Mouse (Mus musculus): ENCODE results near the gene Vasn.

The Vasn gene

GRCm38 (mm10) chr16:4606431-4607084, 33.2 kb upstream of the Vasn start:
- CTCF ChIA-PET, result interaction anchor here (1.4 to 2.2 kb wide), 2 partner anchors 36 to 61 kb away, joined by 3 to 5 read pairs; no protein-coding TSS in a partner anchor

DNA sequence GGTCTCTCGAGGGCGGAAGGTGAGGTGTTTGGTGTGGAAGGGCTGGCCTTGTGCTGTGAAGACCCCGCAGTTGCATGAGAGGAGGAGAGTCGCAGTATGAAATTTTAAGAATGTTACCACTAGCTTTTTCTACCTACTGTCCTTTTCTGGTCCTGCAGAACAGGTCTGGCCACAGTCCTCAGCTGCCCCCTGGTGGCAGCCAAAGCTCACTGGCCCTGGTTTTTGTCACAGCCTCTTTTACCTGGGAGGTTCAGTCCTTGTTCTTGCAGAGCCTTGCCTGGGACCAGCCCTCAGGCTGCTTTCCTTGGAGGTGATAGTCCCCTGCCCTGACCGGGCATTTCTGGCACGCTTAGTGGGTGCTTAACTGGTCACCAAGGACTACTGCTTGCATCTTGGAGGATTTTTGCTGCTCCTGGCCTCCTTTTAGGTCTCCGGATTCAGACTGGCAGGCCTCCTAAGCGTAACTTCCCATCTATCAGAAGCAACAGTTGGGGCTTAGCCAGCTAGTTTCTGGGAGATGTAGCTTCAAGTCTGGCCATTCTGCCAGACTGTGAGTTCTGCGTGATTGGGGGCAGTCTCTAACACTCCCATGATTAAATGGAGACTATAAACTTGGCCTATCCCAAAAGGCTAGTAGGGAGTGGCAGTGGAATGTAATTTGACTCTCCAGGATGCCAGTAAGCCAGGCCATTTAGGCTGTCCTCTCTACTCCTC, 31.8 kb upstream of the Vasn start:
- CTCF ChIA-PET, result interaction anchor here (0.5 to 2.2 kb wide), 7 partner anchors 13 to 60 kb away, joined by 3 to 6 read pairs (median 3); no protein-coding TSS in a partner anchor

DNA sequence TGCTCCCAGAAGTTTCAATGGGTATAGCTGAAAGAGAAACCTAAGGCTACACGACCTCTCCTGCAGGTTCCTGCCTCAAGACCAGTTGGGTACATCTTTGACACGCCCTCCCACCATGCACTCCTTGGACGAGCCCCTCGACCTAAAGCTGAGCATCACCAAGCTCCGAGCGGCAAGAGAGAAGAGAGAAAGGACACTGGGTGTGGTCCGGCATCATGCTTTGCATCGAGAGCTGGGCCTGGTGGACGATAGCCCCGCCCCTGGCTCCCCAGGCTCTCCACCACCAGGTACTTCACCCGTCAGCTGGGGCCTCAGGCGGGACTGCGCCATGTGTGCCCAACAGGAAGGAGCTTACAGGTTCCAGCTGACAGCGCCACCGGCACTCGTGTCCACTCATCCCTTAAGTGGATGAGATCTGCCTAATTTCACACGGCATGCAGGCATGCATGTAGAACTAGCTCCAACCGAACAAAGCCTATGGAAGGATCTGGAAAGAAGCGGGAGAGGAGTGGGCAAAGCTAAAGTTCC, 31.1 kb upstream of the Vasn start:
- CTCF ChIA-PET, result interaction anchor here (1.3 to 2.2 kb wide), 2 partner anchors 13 to 38 kb away, joined by 3 to 5 read pairs; no protein-coding TSS in a partner anchor

- CTCF ChIA-PET, result interaction anchor here (1.6 kb wide), 1 partner anchor 43 kb away, joined by 4 read pairs; no protein-coding TSS in a partner anchor
Measured at GRCm38 (mm10) chr16:4611193-4611592, 28.5 kb upstream of the Vasn start.

GRCm38 (mm10) chr16:4611676-4612075, 28.1 kb upstream of the Vasn start:
- CTCF ChIA-PET, result interaction anchor here (0.7 kb wide), 1 partner anchor 64 kb away, joined by 3 read pairs; no protein-coding TSS in a partner anchor

DNA sequence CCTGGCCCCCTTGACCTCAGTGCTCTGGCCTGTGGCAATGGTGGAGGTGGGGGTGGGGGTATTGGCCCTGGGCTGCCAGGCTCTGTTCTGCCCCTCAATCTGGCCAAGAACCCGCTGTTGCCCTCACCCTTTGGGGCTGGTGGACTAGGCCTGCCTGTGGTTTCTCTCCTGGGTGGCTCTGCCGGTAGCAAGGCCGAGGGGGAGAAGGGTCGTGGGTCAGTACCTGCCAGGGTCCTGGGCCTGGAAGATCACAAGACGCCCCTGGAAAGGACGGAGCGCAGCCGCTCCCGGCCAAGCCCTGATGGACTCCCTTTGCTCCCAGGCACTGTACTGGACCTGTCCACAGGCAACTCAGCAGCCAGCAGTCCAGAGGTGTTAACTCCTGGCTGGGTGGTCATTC, 26.0 kb upstream of the Vasn start:
- CTCF ChIA-PET, result interaction anchor here (0.5 kb wide), 1 partner anchor 465 kb away, joined by 3 read pairs; no protein-coding TSS in a partner anchor

DNA sequence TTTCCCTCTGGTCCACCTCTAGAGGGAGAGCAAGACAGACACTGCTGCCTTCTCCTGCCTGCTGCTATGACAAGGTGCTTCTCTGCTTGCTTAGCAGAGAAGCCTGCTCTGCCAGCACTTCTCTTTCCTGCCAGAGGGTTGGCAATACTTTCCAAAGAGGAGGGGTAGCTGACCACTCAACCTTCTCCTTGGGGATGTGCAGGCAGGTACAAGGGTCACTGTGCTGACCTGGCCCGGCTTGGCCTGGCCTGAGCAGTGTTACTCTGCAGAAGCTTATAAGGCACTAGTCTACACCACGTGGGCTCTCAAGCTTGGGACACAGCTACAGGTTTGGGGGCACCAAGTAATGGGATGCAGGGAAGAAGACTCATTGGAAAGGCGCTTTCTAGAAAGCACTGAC, 25.1 kb upstream of the Vasn start:
- CTCF ChIA-PET, result interaction anchor here (0.5 kb wide), 1 partner anchor 464 kb away, joined by 3 read pairs; no protein-coding TSS in a partner anchor

GRCm38 (mm10) chr16:4615297-4615696, 24.4 kb upstream of the Vasn start:
- CTCF ChIA-PET, result no interaction called here

- CTCF ChIA-PET, result no interaction called here
Measured at GRCm38 (mm10) chr16:4616829-4617228, 22.9 kb upstream of the Vasn start.

GRCm38 (mm10) chr16:4624074-4624473, 15.7 kb upstream of the Vasn start:
- CTCF ChIA-PET, result interaction anchor here (0.5 kb wide), 1 partner anchor 53 kb away, joined by 8 read pairs; no protein-coding TSS in a partner anchor

DNA sequence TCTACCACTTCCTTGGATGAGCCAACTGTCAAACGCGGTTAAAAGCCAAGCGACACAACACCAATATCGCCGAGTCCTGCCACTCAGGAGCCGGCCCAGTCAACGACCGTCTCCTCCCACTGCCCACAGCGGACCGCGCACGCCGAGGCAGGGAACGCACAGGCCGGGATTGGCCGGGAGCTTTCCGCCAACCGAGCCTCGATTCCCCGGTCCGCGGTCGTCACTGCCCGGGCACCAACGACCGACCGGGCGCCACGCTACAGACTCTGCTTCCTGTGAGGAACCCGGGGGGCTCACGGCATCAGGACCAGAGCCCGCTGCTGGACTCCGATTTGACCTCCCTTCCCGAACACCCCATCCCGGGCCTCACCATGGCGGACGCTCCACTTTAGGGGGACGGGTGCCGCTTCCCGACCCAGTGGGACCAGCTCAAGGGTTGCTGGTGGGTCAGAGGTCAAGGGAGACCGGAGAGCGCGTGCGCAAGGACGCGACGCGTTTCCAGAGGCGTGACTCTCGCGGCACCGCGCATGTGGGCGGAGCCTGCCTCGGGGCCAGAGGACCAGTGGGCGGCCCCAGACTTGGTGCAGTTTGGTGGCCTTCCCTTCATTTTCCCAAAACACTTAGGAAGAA, 15.1 kb upstream of the Vasn start, which contains the start of gene Pam16:
TSS of gene Pam16 (minus strand) at position 508 of the 630 bp plus-strand sequence.
- CTCF ChIA-PET, result no interaction called here

DNA sequence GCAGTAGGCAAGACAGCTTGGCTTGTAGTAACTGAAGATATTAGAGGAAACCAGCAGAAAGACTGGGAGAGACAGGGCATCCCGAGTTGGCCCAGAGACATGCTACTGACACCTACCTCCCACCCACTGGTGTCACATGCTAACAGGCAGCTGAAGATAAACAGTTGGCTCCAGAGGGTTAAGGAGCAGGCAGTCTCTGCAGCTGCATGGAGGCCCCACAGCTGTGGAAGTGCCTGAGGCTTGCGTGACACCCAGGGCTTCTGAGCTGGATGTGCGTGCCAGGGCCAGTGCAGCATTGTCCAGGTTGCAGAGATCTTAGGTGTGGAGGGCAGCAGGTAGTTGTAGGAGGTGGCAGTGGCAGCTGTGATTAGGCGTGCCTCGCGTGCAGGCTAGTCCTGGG, 12.6 kb upstream of the Vasn start:
- CTCF ChIA-PET, result interaction anchor here (0.5 kb wide), 1 partner anchor 67 kb away, joined by 5 read pairs; the partner anchor contains the start of gene Tfap4

DNA sequence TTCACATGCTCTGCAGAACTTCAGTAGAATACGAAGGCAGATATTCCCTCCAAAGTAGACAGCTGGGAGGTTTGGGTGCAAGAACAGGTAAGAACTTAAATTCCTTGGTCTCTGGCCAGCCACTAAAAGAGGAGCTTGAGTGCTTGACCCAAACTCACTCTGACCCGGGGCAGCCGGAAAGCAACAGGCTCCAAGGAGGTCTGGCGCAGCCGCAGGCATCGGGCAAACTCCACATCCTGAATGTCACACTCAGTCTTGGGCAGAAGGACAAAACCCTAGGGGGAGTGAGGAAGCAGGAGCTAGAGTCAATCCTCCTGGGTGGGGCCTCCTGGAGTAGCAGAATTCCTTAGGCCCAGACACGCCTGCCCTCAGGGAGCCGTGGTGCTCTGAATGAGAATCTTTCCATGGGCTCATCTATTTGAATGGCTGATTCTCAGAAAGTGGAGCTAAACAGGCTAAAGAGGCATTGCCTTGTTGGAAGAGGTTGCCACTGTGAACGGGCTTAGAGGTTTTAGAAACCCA, 10.8 kb upstream of the Vasn start:
- CTCF ChIA-PET, result interaction anchor here (0.6 kb wide), 1 partner anchor 40 kb away, joined by 3 read pairs; no protein-coding TSS in a partner anchor

DNA sequence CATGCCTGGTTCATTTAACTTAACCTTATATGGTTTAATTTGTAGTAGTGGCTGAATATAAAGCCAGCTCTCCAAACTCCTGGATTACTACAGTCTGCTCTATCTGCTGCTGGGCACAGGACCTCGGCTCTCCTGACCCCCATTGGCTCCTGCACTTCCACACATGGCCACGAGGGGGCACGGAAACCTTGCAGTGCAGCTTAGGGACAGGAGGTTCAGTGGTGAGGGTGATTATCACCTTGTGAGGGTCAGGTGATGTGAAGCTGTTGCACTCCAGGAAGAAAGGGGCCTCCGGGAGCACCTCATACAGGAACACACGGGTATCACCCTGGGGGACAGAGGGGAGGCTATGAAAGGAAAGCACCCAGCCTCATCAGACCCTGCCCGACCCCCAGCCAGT, 9.8 kb upstream of the Vasn start:
- CTCF ChIA-PET, result interaction anchor here (0.6 kb wide), 2 partner anchors 15 to 140 kb away, joined by 3 to 13 read pairs; no protein-coding TSS in a partner anchor

- CTCF ChIA-PET, result no interaction called here
Measured at GRCm38 (mm10) chr16:4632050-4632449, 7.7 kb upstream of the Vasn start.

- CTCF ChIA-PET, result no interaction called here
Measured at GRCm38 (mm10) chr16:4633661-4634060, 6.1 kb upstream of the Vasn start.

GRCm38 (mm10) chr16:4634681-4635080, 5.1 kb upstream of the Vasn start:
- CTCF ChIA-PET, result interaction anchor here (0.6 kb wide), 1 partner anchor 83 kb away, joined by 4 read pairs; no protein-coding TSS in a partner anchor

DNA sequence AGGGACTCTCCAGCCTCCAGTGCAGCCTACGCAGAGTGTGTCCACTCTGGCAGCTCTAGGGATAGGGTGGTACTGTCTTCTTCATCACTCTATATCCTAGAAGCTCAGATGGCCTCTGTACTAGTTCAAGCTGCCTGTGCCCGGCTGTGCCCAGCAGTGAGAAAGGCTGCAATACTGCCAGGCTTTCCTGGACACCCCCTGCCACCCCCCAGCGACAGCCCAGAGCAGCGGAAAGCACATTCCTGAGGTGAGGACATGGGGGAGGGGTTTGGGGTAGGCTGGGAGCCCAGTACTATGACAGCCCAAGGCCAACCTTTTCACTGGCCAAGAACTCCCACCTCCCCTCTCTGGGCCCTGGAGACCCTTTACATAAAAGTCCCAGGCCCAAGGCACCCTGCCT, 4.0 kb upstream of the Vasn start:
- CTCF ChIA-PET, result no interaction called here

DNA sequence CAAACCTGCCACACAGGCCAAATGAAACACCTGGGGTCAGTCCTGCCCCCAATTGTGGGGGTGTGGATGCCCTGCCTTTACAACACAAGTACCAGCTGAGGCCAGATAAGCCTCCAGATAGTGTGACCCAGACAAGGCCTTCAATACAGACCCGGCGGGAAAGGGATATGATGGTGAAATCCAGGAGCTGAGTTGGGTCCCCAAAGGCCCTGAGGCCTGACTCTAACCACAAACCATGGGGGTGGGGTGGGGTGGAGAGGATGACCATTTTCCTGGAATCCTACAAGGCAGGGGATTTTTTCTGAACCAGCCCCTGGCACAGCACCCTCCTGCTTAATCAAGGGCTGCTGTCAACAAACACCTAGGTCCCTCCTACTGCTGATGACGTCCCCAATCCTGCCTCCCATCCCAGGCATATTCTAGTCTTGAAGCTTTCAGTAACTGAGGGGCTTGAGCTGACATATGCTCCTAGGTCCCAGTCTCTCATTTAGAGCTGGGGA, 800 bp upstream of the Vasn start:
- CTCF ChIA-PET, result no interaction called here

DNA sequence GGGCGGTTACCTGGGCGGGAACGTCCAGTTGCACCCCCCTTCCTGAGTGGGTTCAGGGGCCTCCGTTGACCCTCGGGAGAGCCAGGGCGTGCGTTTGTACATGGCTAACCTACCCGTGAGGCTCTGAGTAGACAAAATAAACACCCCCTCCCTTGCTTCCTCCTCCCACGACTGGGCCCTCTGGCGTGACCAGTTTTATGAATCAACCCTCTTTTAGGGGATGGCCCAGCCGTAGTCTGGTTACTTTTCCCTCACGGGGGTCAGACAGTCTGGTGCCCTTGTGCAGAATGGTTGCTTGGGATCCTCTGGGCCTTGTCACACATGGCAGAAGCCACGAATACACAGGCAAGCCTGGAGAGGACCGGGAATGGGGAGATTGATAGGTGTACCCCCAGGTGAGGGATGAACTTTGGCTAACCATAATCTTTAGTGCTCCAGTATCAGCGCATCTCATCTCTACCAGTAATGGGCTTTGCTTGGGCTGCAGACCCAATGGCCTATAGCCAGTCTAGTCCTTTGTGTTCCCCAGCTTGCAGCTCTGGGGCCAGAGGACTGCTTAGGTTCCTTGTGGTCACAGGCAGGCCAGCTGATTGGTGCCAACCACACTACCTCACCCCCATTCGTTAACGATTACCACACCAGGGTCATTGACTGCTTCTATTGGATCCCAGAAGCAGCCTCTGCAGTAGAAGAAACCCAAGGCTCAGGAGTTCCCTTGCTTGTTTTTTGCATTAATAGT, 695 bp downstream of the Vasn start:
- CTCF ChIA-PET, result no interaction called here

Measured in spleen, embryonic (tissue).